ENCODE assay signal across 14 mouse cellular contexts in genomic region chr1:150632506-150632905, GRCm38 (mm10).
A peak's percentile ranks its signal among the peaks of the same experiment; 100 is the strongest.
DNase-seq lines count a peak whose midpoint lies in the region; ATAC-seq and TF ChIP-seq lines count a peak whose summit lies in the region.
"Had no signal": no experiment of that assay in that cellular context is flagged by ENCODE, and none has a peak within 500 bp of the region (broad histone marks: within the 10 kb centered on the region; RNA-seq: fewer than 3 reads in every experiment).

No protein-coding gene starts in this region.

- H3K4me3 ChIP-seq in heart, postnatal 0 days (ENCODE audit: low read depth, low read length) = no peak overlapping the region
- no peak overlapping the region for H3K4me3 ChIP-seq in heart, embryonic 12.5 days
- H3K4me3 ChIP-seq in liver, adult 2 months (ENCODE audit: insufficient read depth, low read depth, low read length) = no peak overlapping the region
- no peak overlapping the region for H3K4me3 ChIP-seq in liver, embryonic 12.5 days
- H3K4me3 ChIP-seq: heart, embryonic 13.5 days; hindbrain, embryonic 13.5 days; limb, embryonic 15.5 days; neural tube, embryonic 15.5 days had no signal

- no peak for ATAC-seq in heart, postnatal 0 days (ENCODE audit: insufficient read depth, low read depth)
- ATAC-seq in heart, embryonic 12.5 days (ENCODE audit: insufficient number of reproducible peaks, low FRiP score) = no peak
- ATAC-seq in liver, embryonic 12.5 days = no peak

- no peaks in the 10 kb centered on the region for H3K79me2 ChIP-seq in liver, adult 2 months (ENCODE audit: control insufficient read depth, insufficient read depth, low read length)

- TF ChIP-seq CTCF in heart, postnatal 0 days (IDR thresholded peaks at IDR 0.05; ENCODE audit: low read depth) = peak; percentile 23; the same call in 1 of the 2 replicates
- TF ChIP-seq CTCF in liver, adult 2 months (IDR thresholded peaks at IDR 0.05; ENCODE audit: low read depth, low read length) = peak; percentile 49

- no peak overlapping the region for H3K9ac ChIP-seq in heart, postnatal 0 days (replicated peaks; ENCODE audit: low read depth, low read length)
- no peak overlapping the region for H3K9ac ChIP-seq in heart, embryonic 12.5 days
- no peak overlapping the region for H3K9ac ChIP-seq in liver, adult 2 months (ENCODE audit: low read depth, low read length)
- no peak overlapping the region for H3K9ac ChIP-seq in liver, embryonic 12.5 days
- H3K9ac ChIP-seq: heart, embryonic 13.5 days; hindbrain, embryonic 13.5 days; limb, embryonic 15.5 days; neural tube, embryonic 15.5 days had no signal

- no peaks in the 10 kb centered on the region for H3K4me1 ChIP-seq in heart, postnatal 0 days (ENCODE audit: control insufficient read depth, insufficient read depth)
- no peaks in the 10 kb centered on the region for H3K4me1 ChIP-seq in heart, embryonic 12.5 days (replicated peaks)
- H3K4me1 ChIP-seq in liver, adult 2 months (ENCODE audit: control insufficient read depth, insufficient read depth, low read length) = no peaks in the 10 kb centered on the region
- H3K4me1 ChIP-seq in liver, embryonic 12.5 days = no peaks in the 10 kb centered on the region
- H3K4me1 ChIP-seq: heart, embryonic 13.5 days; hindbrain, embryonic 13.5 days; neural tube, embryonic 15.5 days had no signal

- no peak overlapping the region for H3K4me2 ChIP-seq in heart, postnatal 0 days (ENCODE audit: low read depth, low read length)
- H3K4me2 ChIP-seq in heart, embryonic 12.5 days = no peak overlapping the region
- no peak overlapping the region for H3K4me2 ChIP-seq in liver, embryonic 12.5 days
- H3K4me2 ChIP-seq: heart, embryonic 13.5 days; hindbrain, embryonic 13.5 days; limb, embryonic 15.5 days; neural tube, embryonic 15.5 days had no signal

- H3K27ac ChIP-seq in heart, postnatal 0 days (ENCODE audit: low read depth) = no peak overlapping the region
- H3K27ac ChIP-seq in heart, embryonic 12.5 days (ENCODE audit: poor library complexity, severe bottlenecking) = no peak overlapping the region
- H3K27ac ChIP-seq in liver, adult 2 months (replicated peaks; ENCODE audit: insufficient read depth, low read depth, low read length) = no peak overlapping the region
- H3K27ac ChIP-seq in liver, embryonic 12.5 days = no peak overlapping the region
- H3K27ac ChIP-seq: heart, embryonic 13.5 days; hindbrain, embryonic 13.5 days; limb, embryonic 15.5 days; neural tube, embryonic 15.5 days had no signal

- DNase-seq in heart, postnatal 0 days (ENCODE audit: low spot score) = no peak
- DNase-seq in liver, adult 2 months (ENCODE audit: extremely low read depth, low read depth, low spot score) = no peak
- DNase-seq in 416B (ENCODE audit: low read depth) (peak; percentile 8), R1 (ENCODE audit: low read depth, low spot score) (peak; percentile 58)
- DNase-seq in adrenal gland, postnatal 10 days = no peak
- no peak for DNase-seq in ovary, adult 18-20 months (ENCODE audit: low spot score)
- DNase-seq: cerebellum, adult 8-10 months; right cerebral cortex, adult 18-20 months had no signal

- H3K9me3 ChIP-seq in heart, postnatal 0 days (replicated peaks; ENCODE audit: control insufficient read depth, low read length) = no peaks in the 10 kb centered on the region
- H3K9me3 ChIP-seq in heart, embryonic 12.5 days (replicated peaks) = no peaks in the 10 kb centered on the region
- no peaks in the 10 kb centered on the region for H3K9me3 ChIP-seq in liver, embryonic 12.5 days (replicated peaks)
- H3K9me3 ChIP-seq: heart, embryonic 13.5 days; hindbrain, embryonic 13.5 days; limb, embryonic 15.5 days; neural tube, embryonic 15.5 days had no signal

- no peak for TF ChIP-seq POLR2A in liver, adult 2 months (IDR thresholded peaks at IDR 0.05; ENCODE audit: extremely low read depth, insufficient read depth, low read length)

- H3K36me3 ChIP-seq in heart, postnatal 0 days (replicated peaks; ENCODE audit: control insufficient read depth, insufficient read depth, low read length) = peaks cover 57% of the 10 kb centered on the region
- peaks cover 49% of the 10 kb centered on the region for H3K36me3 ChIP-seq in heart, embryonic 12.5 days
- H3K36me3 ChIP-seq in liver, adult 2 months (ENCODE audit: control insufficient read depth, insufficient read depth, low read length) = no peaks in the 10 kb centered on the region
- no peaks in the 10 kb centered on the region for H3K36me3 ChIP-seq in liver, embryonic 12.5 days
- H3K36me3 ChIP-seq: hindbrain, embryonic 13.5 days; neural tube, embryonic 15.5 days had no signal

- TF ChIP-seq EP300 in heart, postnatal 0 days (IDR thresholded peaks at IDR 0.05; ENCODE audit: low read depth) = no peak

- 73% methylated on average over 4 of the region's 4 CpGs for WGBS in heart, postnatal 0 days
- WGBS in heart, embryonic 12.5 days = 63% methylated on average over 4 of the region's 4 CpGs
- WGBS in liver, adult 2 months = 68% methylated on average over 4 of the region's 4 CpGs
- 58% methylated on average over 4 of the region's 4 CpGs for WGBS in liver, embryonic 12.5 days (ENCODE audit: insufficient replicate concordance)

- no peaks in the 10 kb centered on the region for H3K27me3 ChIP-seq in heart, postnatal 0 days (ENCODE audit: control insufficient read depth, insufficient read depth, low read length)
- H3K27me3 ChIP-seq in heart, embryonic 12.5 days (replicated peaks) = no peaks in the 10 kb centered on the region
- no peaks in the 10 kb centered on the region for H3K27me3 ChIP-seq in liver, adult 2 months (ENCODE audit: control insufficient read depth, insufficient read depth, low read length)
- H3K27me3 ChIP-seq in liver, embryonic 12.5 days (replicated peaks) = no peaks in the 10 kb centered on the region
- H3K27me3 ChIP-seq: heart, embryonic 13.5 days; hindbrain, embryonic 13.5 days; limb, embryonic 15.5 days; neural tube, embryonic 15.5 days had no signal

Comparison
In these comparisons a context has a peak if more than half of its experiments do, and no peak if none do; other contexts are left out.
1. DNase-seq: peak in 416B (single experiment) and R1 (single experiment); none in heart, postnatal 0 days (single experiment), liver, adult 2 months (single experiment), adrenal gland, postnatal 10 days (single experiment) and ovary, adult 18-20 months (single experiment).